Mouse (Mus musculus) midbrain, embryonic 10.5 days (tissue): ENCODE data around the gene 4930562C15Rik. TPM values are rescaled to one million over a fixed set of nuclear protein-coding genes. Genes with fewer than 3 reads are reported as not detected.

Experiments used
- DNase-seq: peaks from one replicate; pipeline ENCODE4 v3.0.0-alpha.2; 2017; ENCODE audit warnings: low spot score
- H3K27ac ChIP-seq: fragments of 300-500 bp; sonication (generic); replicated peaks from 2 replicates; pipeline ENCODE4 v1.5.1; 2016; ENCODE audit warnings: mild to moderate bottlenecking
- H3K27me3 ChIP-seq: fragments of 300-500 bp; sonication (generic); 2 replicates; pipeline ENCODE4 v1.6.1; 2016; ENCODE audit warnings: low read depth, mild to moderate bottlenecking; ENCODE audit not compliant: poor library complexity, severe bottlenecking
- H3K36me3 ChIP-seq: fragments of 300-500 bp; sonication (generic); 2 replicates; pipeline ENCODE4 v1.6.1; 2016; ENCODE audit warnings: mild to moderate bottlenecking, moderate library complexity
- H3K4me1 ChIP-seq: fragments of 300-500 bp; sonication (generic); 2 replicates; pipeline ENCODE4 v1.6.1; 2016
- H3K4me3 ChIP-seq: fragments of 300-500 bp; sonication (generic); 2 replicates; pipeline ENCODE4 v1.5.1; 2016; ENCODE audit warnings: mild to moderate bottlenecking, moderate library complexity
- H3K9me3 ChIP-seq: fragments of 300-500 bp; sonication (generic); replicated peaks from 2 replicates; pipeline ENCODE4 v1.6.1; 2016; ENCODE audit warnings: mild to moderate bottlenecking
- WGBS: fragments of 180-500 bp; shearing (Covaris S2); methylation state at CpG from one replicate; pipeline ENCODE4 v1.1.7; 2016; 5-methylcytosine and 5-hydroxymethylcytosine counted together
- polyA plus RNA-seq: library from polyadenylated mRNA; unstranded; fragments of >200 nt; fragmentation: Nextera tagmentation; extraction: Ambion mirVana; gene quantifications from 2 replicates; pipeline ENCODE4 v1.2.1, GENCODE M21; 2016

Gene 4930562C15Rik
- polyA plus RNA-seq, 1 experiment from 2014 or later, result 0.30 TPM

DNA sequence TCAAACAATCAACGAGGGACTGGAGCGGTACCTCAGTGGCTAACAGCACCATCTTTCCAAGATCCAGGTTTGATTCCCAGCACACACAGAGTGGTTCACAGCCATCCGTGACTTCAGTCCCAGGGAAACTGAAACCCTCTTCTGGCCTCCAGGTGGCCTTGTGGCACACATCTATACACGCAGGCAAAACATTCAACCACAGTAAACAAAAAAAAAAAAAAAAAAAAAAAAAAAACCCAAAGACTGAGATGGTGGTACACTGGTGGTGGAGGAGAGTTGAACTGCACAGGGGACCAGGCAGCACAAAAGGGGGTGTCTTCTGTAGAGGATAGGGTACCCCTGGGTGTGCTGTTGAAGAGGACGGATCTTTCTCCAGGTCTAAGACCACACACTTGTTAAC lies 35.3 kb downstream of the 4930562C15Rik start:
- 95% methylated on average over 5 of the region's 5 CpGs for WGBS
- no peak for DNase-seq
- Histone ChIP-seq H3K4me3 (no peak overlapping the region), H3K36me3 (peaks cover 31% of the 10 kb centered on the region), H3K4me1 (no peaks in the 10 kb centered on the region), H3K27ac (no peak overlapping the region), H3K27me3 (no peaks in the 10 kb centered on the region), H3K9me3 (no peaks in the 10 kb centered on the region)

DNA sequence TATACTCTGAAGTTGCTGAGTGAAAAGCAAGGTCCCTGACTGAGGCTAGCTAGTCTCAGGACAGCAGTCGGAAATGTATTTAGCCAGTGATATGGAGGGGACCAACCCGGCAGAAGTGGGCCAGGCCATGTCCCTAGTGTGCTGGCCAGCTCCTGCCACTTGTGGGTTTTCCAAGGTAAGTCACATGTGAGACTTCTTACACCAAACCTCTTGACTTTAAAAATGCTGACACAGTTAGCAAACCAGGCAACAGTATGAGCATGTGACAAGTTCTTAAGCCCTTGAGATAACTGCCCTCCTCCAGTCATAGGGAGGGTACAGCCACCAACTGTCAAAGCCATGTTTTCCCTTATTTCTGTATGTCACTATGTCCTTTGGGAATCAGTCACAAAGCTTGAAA lies 36.7 kb downstream of the 4930562C15Rik start:
- H3K36me3 ChIP-seq, result peaks cover 43% of the 10 kb centered on the region
- no peaks in the 10 kb centered on the region for H3K4me1 ChIP-seq
- 82% methylated on average over 2 of the region's 2 CpGs for WGBS
- DNase-seq, result no peak
- H3K4me3 ChIP-seq, result no peak overlapping the region
- H3K27ac ChIP-seq, result no peak overlapping the region
- H3K27me3 ChIP-seq, result no peaks in the 10 kb centered on the region
- no peaks in the 10 kb centered on the region for H3K9me3 ChIP-seq

DNA sequence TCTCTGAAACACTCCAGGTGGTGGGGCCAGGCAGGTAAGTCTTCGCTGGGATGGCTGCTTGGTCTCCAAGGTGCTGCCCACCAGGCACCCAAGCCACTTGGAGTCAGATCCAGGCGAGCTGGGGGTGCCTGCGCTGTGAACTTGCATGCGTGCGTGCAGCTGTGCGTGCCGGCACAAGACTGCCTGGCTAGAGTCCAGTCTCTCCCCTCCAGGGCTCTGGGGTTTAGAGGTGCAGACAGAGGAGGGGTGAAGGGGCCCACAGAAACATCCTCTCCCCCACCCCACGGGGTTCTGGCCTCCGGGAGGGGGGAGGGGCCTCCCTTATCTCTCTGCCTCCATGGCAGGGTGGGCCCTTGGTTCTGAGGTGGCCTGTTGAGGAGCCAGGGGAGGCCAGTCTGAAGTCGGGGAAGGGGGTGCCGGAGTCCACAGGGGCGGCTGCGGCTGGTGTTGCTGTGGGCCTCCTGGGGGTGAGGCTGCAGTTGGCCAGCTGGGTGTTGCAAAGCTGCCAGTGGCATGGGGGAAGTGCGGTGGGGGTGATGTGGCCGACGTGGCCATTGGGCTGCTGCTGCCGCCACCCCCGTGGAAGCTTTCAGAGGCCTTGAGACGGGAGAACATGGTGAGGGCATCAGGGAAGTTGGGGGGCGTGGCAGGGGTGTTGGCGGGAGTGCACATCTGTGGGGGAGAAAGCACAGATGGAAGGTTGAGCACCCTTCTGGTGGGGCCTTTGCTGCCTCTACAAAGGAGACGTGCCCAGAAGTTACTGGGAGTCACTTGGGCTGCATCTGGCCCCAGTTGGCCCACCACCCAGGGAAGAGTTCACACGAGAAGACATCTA lies 40.2 kb downstream of the 4930562C15Rik start:
- Histone ChIP-seq H3K27ac (no peak overlapping the region), H3K27me3 (no peaks in the 10 kb centered on the region), H3K4me3 (no peak overlapping the region), H3K36me3 (peaks cover 32% of the 10 kb centered on the region), H3K9me3 (no peaks in the 10 kb centered on the region), H3K4me1 (peaks cover 21% of the 10 kb centered on the region)
- DNase-seq, result no peak
- WGBS, result 91% methylated on average over 23 of the region's 23 CpGs

DNA sequence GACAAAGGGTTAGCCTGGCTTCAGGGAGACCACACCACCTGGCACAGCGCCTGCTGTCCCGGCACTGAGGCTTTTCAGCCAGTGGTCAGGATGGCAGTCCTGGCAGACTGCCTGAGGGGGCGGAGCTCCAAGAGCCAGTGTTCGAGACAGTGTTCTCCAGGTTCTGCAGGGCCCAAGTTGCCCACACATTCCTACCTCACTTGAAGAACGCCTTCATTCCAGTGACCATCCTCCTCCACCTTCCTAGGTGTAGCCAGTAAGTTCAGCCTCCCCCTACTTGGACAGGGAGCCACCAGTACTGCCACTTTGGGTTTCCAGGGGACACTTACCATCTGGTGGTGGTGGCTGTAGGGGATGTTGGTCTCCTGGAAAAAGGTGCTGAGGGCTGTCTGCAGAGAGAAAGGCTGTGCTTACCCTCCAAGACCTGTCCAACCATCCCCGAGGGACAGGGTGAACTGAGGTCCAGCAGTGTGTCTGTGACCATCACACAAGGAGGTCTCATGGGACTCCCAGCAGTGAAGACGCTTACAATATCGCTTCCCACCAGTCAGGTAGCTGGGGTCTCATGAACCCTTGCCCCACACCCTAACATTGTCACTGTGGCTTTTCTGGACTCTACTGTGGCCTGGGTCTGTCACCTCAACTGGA lies 40.9 kb downstream of the 4930562C15Rik start:
- no peak overlapping the region for H3K27ac ChIP-seq
- peaks cover 32% of the 10 kb centered on the region for H3K36me3 ChIP-seq
- H3K27me3 ChIP-seq, result no peaks in the 10 kb centered on the region
- H3K4me1 ChIP-seq, result peaks cover 28% of the 10 kb centered on the region
- DNase-seq, result no peak
- no peaks in the 10 kb centered on the region for H3K9me3 ChIP-seq
- no peak overlapping the region for H3K4me3 ChIP-seq
- 93% methylated on average over 8 of the region's 8 CpGs for WGBS

DNA sequence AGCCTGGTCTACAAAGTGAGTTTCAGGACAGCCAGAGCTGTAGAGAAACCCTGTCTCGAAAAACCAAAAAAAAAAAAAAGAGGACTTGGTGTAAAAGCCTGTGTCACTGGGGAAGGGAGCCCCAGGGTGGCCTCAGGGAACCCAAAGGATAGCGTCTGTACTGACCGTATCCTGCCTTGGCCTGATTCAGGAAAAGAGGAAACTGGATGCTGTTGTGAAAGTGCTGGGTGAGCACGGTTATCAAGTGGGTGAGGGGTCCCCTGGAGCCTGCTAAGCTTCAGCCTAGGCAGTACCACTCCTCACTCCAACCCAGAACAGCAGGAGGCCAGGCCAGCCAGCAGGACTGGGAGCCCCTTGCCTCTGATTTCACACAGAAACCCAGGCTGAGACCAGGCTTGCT lies 42.0 kb downstream of the 4930562C15Rik start:
- DNase-seq, result no peak
- peaks cover 32% of the 10 kb centered on the region for H3K36me3 ChIP-seq
- H3K27ac ChIP-seq, result no peak overlapping the region
- peak overlapping the region; percentile 88; the same call in 1 of the 2 replicates for H3K4me3 ChIP-seq
- H3K4me1 ChIP-seq, result peaks cover 34% of the 10 kb centered on the region
- 84% methylated on average over 4 of the region's 4 CpGs for WGBS
- no peaks in the 10 kb centered on the region for H3K9me3 ChIP-seq
- H3K27me3 ChIP-seq, result no peaks in the 10 kb centered on the region

DNA sequence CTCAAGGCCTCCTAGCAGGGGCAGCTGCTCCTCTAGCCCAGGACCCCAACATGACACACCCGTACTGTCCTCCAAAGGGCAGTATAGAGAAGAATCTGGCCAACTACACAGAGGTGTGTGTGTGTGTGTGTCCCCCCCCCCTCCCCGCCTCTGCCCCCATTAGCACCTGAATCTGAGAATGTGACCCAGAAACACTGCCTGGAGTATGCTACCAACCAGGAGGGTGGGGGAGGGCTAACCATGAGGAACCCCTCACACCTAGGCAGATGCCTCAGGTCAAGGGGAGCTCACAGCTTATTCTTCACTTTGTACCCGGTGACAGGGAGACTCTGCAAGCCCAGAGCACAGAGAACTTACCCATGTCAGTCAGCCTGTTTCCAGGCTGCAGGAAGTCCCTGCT lies 42.5 kb downstream of the 4930562C15Rik start:
- Histone ChIP-seq H3K36me3 (peaks cover 32% of the 10 kb centered on the region), H3K27ac (peak overlapping the region; percentile 92; the same call in 1 of the 2 replicates), H3K4me1 (peaks cover 34% of the 10 kb centered on the region), H3K9me3 (no peaks in the 10 kb centered on the region), H3K27me3 (no peaks in the 10 kb centered on the region), H3K4me3 (peak overlapping the region; percentile 88)
- no peak for DNase-seq
- WGBS, result 79% methylated on average over 3 of the region's 3 CpGs

DNA sequence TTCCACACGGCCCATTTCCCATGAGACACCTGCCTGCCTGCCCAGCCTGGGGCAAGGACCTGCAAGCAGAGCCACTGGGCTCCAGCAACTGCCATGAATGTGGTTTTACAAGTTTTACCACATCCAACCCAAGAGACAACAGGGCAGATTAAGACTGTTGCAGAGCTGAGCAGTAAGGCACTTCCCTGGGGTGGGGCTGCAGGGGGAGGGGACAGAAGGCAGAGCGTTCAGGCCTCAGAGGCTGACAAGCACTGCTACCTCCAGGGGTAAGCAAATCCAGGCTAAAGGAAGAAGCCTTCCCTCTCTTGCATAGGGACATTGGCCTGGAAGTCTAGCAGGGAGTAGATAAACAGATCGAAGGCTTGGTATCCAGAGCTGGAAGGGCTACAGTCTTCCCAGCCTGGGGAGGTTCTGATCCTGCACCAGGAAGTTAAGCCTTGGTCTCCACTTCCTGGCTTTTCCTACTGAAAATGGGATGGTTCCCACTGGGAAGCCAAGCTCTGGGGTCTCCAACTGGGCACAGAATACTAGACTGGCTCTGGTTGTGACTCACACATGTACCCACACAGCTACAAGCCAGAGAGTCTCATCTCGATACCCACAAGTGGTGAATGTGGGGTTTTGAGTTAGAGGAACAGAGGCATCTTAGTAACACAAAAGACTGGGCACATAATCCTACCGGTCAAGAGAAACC lies 43.1 kb downstream of the 4930562C15Rik start:
- peaks cover 32% of the 10 kb centered on the region for H3K36me3 ChIP-seq
- no peak for DNase-seq
- H3K27ac ChIP-seq, result peak overlapping the region; percentile 92
- H3K4me3 ChIP-seq, result peak overlapping the region; percentile 88
- no peaks in the 10 kb centered on the region for H3K9me3 ChIP-seq
- H3K4me1 ChIP-seq, result peaks cover 34% of the 10 kb centered on the region
- WGBS, result 46% methylated on average over 5 of the region's 5 CpGs
- H3K27me3 ChIP-seq, result no peaks in the 10 kb centered on the region

DNA sequence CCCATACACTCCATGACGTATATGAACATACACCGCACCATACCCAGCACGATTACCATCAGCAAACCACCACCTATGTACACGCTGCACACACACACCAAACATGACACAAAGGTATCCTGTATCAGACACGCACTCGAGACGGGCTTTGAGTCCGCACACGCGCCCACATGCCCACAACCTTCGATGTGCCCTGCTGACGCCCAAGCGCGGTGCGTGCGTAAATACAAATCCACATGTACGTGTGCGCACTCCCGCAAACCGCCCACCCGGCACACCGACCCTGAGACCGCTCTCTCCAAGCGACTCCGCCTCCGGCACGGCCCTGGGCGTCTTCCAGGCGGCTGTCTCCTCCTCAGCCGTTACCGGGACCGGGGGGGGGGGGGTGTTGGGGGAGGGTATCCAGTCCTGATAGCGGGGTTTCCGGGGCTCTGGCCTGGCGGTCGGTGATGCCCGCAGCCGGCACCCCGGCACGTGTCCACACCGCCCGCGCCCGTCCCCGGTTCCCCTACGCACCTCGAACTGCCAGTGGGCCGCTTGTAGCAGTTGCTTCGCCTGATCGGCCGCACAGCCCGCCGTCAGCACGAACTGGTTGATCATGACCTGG lies 44.0 kb downstream of the 4930562C15Rik start:
- H3K4me3 ChIP-seq, result peak overlapping the region; percentile 88
- peaks cover 25% of the 10 kb centered on the region for H3K36me3 ChIP-seq
- no peaks in the 10 kb centered on the region for H3K27me3 ChIP-seq
- no peak for DNase-seq
- peak overlapping the region; percentile 92 for H3K27ac ChIP-seq
- no peaks in the 10 kb centered on the region for H3K9me3 ChIP-seq
- WGBS, result under 1% methylated on average over 54 of the region's 54 CpGs
- peaks cover 34% of the 10 kb centered on the region for H3K4me1 ChIP-seq

DNA sequence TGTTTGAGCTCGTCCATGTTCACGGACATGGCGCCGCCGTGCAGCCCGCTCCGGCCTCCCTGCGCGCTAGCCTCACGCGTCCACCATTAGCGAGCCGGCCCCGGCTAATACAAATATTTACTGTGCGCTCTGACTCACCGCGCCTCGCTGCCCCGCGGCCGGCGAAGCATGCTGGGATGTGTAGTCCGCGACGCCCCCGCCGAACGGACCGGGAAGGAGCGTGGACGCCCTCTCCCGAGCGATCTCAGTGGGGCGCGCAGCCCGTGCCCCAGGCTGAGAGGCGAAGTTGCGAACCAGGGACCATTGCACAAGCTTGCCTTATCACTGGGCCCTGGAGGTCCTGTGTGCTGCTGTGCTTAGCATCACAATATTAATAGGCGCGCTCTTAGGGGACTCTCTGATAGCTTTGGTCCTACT lies 44.5 kb downstream of the 4930562C15Rik start:
- peak overlapping the region; percentile 92 for H3K27ac ChIP-seq
- DNase-seq, result peak; percentile 89
- H3K36me3 ChIP-seq, result peaks cover 20% of the 10 kb centered on the region
- WGBS, result under 1% methylated on average over 40 of the region's 40 CpGs
- no peaks in the 10 kb centered on the region for H3K27me3 ChIP-seq
- peaks cover 34% of the 10 kb centered on the region for H3K4me1 ChIP-seq
- H3K4me3 ChIP-seq, result peak overlapping the region; percentile 88
- no peaks in the 10 kb centered on the region for H3K9me3 ChIP-seq

DNA sequence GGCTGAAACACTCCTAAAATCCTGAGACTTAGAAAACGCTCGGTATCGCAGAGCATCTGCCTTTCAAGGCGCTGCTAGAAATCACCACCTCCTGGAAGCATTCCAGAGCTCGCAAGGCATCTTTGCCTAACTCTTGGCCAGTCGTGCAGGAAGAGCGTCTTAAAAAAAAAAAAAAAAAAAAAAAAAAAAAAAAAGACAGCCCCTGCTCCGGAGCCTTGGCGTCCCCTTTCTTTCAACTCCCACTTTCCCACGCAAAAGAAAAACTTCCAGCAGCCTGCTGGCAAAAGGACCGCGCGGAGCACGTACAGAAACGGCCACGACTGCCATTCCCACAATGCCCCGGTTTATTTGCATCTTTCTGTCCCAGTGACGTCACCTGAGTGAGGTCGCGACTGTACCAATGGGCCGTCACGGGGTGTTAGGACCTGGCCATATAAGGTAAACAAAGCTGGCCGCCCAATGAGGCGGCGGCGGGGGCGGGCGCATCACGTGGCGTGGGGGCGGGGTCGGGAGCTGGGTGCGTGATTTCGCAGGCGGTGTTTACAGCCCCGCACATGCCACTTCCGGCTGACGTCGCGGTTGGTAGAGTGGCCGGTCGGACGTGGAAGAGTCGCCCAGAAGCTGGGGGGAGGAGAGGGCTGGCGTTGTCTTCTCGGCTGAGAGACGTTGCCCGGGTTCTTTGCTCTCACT lies 45.1 kb downstream of the 4930562C15Rik start, which contains the start of gene Ubald1:
Ubald1 (minus strand) TSS at position 180 of the 690 bp plus-strand sequence.
- peaks cover 14% of the 10 kb centered on the region for H3K36me3 ChIP-seq
- peaks cover 37% of the 10 kb centered on the region for H3K4me1 ChIP-seq
- under 1% methylated on average over 48 of the region's 48 CpGs for WGBS
- DNase-seq, result peak; percentile 99
- H3K4me3 ChIP-seq, result peak within 1 kb of the TSS; percentile 88
- H3K27ac ChIP-seq, result peak within 1 kb of the TSS; percentile 92
- H3K9me3 ChIP-seq, result no peaks in the 10 kb centered on the region
- H3K27me3 ChIP-seq, result no peaks in the 10 kb centered on the region

DNA sequence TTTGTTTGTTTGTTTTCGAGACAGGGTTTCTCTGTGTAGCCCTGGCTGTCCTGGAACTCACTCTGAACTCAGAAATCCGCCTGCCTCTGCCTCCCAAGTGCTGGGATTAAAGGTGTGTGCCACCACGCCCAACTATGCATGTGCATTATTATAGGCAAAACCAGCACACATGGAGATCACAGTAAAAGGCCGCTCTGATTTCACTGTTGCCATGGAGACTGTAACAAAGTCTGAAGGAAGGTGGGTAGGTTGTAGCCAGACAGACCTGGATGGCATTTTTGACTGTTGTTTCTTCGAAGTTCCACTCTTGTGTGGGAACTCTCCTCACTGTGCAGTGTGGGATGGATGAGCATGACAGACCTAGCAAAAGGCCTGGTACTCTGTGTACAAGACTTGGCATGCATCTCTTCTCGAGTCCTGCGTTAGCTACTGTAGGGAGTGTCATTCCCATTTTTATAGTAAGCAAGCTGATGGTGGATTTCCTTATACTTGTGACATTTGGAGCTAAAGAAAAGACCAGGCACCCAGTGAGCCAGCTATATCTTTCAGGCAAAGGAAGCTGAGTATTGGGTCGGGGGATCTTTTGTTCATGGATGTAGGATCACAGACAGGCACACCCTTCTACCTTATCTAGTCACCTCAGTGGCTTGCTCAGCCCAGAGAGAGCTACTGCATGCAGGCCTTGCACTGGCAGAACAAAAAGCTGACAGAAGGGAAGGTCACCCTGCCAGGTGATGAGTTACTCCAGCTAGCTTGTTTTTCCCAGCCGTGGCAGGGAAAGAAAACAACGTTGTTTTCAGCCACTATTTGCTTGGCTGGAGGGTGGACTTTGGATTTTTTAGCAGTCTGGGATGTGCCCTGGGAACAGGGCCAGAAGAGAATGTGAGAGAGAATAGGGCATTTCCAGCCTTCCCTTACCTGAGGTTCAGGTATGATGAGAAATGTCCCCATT lies 46.5 kb downstream of the 4930562C15Rik start:
- DNase-seq, result no peak
- WGBS, result 84% methylated on average over 10 of the region's 10 CpGs
- Histone ChIP-seq H3K4me3 (peak overlapping the region; percentile 88), H3K27me3 (no peaks in the 10 kb centered on the region), H3K36me3 (no peaks in the 10 kb centered on the region; the same call in 1 of the 2 replicates), H3K9me3 (no peaks in the 10 kb centered on the region), H3K27ac (peak overlapping the region; percentile 92), H3K4me1 (peaks cover 41% of the 10 kb centered on the region)
